Mouse (Mus musculus): ENCODE measurements around the gene Capza2. TPM values are rescaled to one million over a fixed set of nuclear protein-coding genes. Genes with fewer than 3 reads are reported as not detected.

Capza2 gene
- polyA plus RNA-seq, 1 experiment = 163 TPM

DNA sequence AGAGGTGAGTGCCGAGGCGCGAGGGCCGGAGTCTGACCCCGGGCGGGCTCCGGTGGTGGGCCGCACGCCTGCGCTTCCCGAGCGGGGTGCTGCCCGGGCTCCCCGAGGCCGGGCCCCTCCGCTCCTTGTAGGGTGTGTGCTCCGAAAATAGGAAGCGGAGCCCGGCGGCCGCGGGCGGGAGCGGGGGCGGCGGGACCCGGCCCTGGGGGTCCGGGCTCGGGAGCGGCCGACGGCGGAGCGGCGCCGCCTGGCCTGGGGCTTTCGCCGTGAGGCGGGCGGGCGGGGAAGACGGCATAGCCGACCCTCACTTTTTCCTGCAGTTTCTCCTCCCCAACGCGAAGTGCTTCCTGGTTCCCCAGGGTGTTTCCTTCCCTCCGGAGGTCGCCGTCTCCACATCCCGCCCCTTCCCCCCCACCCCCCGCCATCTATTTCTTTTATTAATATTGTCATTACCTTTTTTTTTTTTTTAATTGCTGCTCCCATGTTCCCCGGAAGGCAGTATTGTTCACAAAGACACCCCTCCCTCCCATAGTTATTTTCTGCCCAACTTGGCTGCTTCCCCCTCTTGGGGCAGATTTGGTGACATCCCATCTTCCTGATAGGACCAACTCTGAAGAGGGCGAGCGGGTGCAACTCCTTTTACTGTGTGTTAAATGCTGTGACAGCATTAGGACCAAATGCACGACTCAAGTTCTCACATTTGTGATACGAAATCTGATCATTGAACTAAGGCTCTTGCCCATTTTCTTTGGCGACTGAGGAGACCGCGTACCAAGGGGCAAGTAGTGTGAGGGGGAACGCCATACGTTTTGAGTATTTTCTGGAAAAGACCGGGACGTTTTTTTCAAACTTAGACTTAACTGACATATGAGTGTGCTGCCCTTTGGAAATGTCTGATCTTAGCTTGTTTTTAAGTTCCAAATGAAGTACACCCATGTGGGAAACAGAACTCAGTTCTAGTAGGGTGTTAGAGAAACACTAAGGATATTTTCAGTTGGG lies 1.5 kb downstream of the Capza2 start:
- peak overlapping the region; percentile 85 for H3K4me3 ChIP-seq (ENCODE audit: insufficient read depth, low read length)
- TF ChIP-seq CTCF (IDR thresholded peaks at IDR 0.05; ENCODE audit: extremely low read depth, insufficient read depth, low read length) (no peak), POLR2A (IDR thresholded peaks at IDR 0.05; ENCODE audit: extremely low read depth, insufficient read depth, low read length) (no peak; the same call in 1 of the 2 replicates)
- 0 out of 2 replicates have a peak, but pooled peaks cover 1% of the 10 kb centered on the region for H3K4me1 ChIP-seq (ENCODE audit: control insufficient read depth, insufficient read depth, low read length)
- H3K27ac ChIP-seq (ENCODE audit: insufficient read depth, low read length) = 0 out of 2 replicates have a peak overlapping the region, but pooled peaks have one; percentile 14

DNA sequence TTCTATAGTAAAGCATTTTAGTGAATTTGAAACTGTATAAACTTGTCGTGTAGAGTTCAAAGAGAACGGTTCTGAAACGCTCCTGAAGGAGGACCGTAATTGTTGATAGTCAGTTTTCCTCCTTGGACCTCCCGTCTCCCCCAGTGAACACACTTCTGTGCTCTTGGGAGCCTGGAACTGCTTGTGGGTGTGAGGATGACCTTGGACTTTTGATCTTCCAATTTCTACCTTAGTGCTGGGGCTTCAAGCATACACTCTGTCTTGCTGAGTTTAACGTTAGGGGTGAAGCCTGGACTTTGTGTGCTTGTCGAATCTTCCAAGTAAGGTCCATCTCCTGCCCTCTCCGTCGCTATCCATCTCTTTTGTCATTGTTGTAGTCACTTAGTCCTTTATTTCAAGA lies 4.0 kb downstream of the Capza2 start:
- H3K4me1 ChIP-seq (ENCODE audit: control insufficient read depth, insufficient read depth, low read length) = 0 out of 2 replicates have a peak, but pooled peaks cover 1% of the 10 kb centered on the region
- no peak overlapping the region for H3K27ac ChIP-seq (ENCODE audit: insufficient read depth, low read length)
- H3K4me3 ChIP-seq (ENCODE audit: insufficient read depth, low read length) = no peak overlapping the region
- no peak for TF ChIP-seq CTCF (IDR thresholded peaks at IDR 0.05; ENCODE audit: extremely low read depth, insufficient read depth, low read length)
- no peak for TF ChIP-seq POLR2A (IDR thresholded peaks at IDR 0.05; ENCODE audit: extremely low read depth, insufficient read depth, low read length)

DNA sequence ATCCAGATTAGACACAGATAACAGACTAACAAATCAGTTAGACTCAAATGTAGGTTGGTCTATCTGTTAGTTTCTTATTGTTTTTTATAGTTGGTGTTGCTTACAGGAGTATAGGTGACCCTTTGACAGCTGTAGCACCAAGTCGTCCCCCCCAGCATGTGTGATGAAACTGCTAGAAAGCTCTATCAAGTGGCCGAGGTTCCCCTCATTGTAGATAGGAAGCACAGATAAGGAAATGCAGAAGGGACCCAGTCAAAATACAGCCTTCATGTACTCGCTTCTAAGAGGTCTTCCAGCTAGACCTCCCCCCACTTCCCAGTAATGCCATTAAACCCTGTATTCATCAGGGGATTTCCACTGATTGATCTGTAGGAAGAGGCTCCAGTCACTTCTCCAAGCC lies 6.7 kb downstream of the Capza2 start:
- no peak for TF ChIP-seq CTCF (IDR thresholded peaks at IDR 0.05; ENCODE audit: extremely low read depth, insufficient read depth, low read length)
- no peak for TF ChIP-seq POLR2A (IDR thresholded peaks at IDR 0.05; ENCODE audit: extremely low read depth, insufficient read depth, low read length)
- Histone ChIP-seq H3K4me3 (ENCODE audit: insufficient read depth, low read length) (no peak overlapping the region), H3K4me1 (ENCODE audit: control insufficient read depth, insufficient read depth, low read length) (peaks cover 9% of the 10 kb centered on the region), H3K27ac (ENCODE audit: insufficient read depth, low read length) (no peak overlapping the region)

DNA sequence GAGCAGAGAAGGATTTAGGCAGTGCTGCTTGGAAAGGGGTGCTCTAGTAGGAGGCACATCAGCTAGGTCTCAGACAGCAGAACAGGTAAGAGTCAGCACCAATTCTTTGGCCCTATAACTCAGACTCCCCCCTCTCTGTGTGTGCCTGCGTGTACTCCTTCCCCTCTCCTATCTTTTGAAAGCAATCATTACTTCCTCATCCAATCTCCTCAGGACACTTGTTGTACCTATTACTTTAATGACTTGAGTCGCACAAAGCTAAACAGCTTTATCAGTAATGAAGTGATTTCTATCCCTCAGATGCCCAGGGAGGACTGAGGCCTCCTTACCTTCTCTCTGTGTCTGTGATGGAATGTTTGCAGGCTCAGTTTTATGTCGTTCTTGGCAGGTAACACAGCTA lies 10.1 kb downstream of the Capza2 start:
- no peak overlapping the region for H3K4me3 ChIP-seq (ENCODE audit: insufficient read depth, low read length)
- TF ChIP-seq POLR2A (IDR thresholded peaks at IDR 0.05; ENCODE audit: extremely low read depth, insufficient read depth, low read length) (no peak), CTCF (IDR thresholded peaks at IDR 0.05; ENCODE audit: extremely low read depth, insufficient read depth, low read length) (no peak)
- H3K27ac ChIP-seq (ENCODE audit: insufficient read depth, low read length) = no peak overlapping the region
- peaks cover 8% of the 10 kb centered on the region for H3K4me1 ChIP-seq (ENCODE audit: control insufficient read depth, insufficient read depth, low read length)

DNA sequence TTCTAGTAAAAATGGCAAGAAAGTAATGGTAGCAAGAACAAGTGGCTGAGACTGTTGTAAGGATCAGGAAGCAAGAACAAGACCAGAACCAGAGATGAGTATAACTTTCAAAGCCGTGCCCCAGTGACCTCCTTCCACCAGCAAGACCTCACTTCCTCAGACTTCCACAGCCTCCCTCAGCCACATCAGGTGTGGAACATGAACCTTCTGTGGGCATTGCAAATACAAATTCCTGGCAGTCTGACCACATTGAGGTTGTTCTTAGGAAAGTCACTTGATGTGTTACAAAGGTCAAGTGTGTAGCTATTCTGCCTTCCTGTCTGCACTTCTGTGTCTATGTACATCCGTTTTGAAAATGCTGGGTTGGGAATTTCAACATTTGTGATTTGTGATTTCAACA lies 16.1 kb downstream of the Capza2 start:
- H3K4me3 ChIP-seq (ENCODE audit: insufficient read depth, low read length) = no peak overlapping the region
- H3K4me1 ChIP-seq (ENCODE audit: control insufficient read depth, insufficient read depth, low read length) = no peaks in the 10 kb centered on the region
- TF ChIP-seq POLR2A (IDR thresholded peaks at IDR 0.05; ENCODE audit: extremely low read depth, insufficient read depth, low read length) (no peak), CTCF (IDR thresholded peaks at IDR 0.05; ENCODE audit: extremely low read depth, insufficient read depth, low read length) (no peak)
- no peak overlapping the region for H3K27ac ChIP-seq (ENCODE audit: insufficient read depth, low read length)

DNA sequence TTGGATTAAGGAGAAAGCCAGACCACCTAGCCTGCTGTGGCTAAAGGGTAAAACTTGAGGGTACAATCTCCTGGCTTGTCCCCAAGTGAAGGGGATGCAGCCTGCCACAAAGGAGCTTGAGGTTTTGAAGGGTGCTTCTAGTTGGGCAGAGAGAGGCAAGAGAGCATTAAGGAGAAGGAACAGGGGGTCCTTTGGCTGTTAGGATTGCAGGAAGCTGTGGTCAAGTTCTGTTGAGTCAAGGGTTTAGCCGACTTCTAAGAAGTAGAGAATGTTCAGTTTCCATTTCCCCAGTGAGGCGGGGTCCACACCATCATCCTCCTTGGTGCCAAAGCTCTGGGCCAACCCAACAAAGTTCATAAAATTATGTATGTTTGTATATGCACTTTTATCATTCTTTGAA lies 19.0 kb downstream of the Capza2 start:
- TF ChIP-seq POLR2A (IDR thresholded peaks at IDR 0.05; ENCODE audit: extremely low read depth, insufficient read depth, low read length) (no peak), CTCF (IDR thresholded peaks at IDR 0.05; ENCODE audit: extremely low read depth, insufficient read depth, low read length) (no peak)
- Histone ChIP-seq H3K4me3 (ENCODE audit: insufficient read depth, low read length) (no peak overlapping the region), H3K4me1 (ENCODE audit: control insufficient read depth, insufficient read depth, low read length) (no peaks in the 10 kb centered on the region), H3K27ac (ENCODE audit: insufficient read depth, low read length) (no peak overlapping the region)

DNA sequence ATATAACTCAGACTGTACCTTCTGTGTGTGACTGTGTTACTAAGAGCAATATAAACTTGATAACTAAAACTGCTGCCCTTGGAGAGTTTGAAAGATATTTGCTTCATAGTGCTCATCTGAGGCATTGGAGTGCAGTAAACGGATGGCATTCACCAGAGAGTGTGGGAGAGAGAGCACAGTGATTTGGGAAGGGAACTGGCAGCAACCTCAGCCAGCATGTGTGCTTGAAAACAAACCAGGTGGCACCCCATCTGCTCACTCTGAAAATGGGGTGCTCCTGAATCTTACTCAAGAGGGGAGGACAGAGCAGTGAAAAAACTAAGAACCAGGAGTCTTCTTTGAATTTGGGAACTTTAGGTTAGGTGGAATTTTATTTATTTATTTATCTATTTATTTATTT lies 21.3 kb downstream of the Capza2 start:
- no peaks in the 10 kb centered on the region for H3K4me1 ChIP-seq (ENCODE audit: control insufficient read depth, insufficient read depth, low read length)
- H3K4me3 ChIP-seq (ENCODE audit: insufficient read depth, low read length) = no peak overlapping the region
- no peak for TF ChIP-seq POLR2A (IDR thresholded peaks at IDR 0.05; ENCODE audit: extremely low read depth, insufficient read depth, low read length)
- H3K27ac ChIP-seq (ENCODE audit: insufficient read depth, low read length) = no peak overlapping the region

DNA sequence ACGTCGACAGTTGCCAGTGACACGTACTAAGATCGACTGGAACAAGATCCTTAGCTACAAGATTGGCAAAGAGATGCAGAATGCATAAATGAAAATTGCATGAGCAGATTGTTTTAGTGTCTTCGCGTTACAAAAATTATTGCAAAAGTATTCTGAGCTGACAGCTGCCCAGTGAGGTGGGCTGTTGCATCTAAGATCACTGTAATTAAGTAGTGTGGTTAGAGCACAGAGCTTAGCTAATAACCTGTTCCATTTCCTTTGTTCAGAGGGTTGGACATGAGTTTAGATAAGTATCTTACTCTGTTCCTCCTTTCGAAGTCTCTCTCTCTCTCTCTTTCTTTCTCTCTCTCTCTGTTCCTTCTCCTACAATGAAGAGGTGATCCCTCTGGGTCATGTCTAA lies 29.3 kb downstream of the Capza2 start:
- Histone ChIP-seq H3K27ac (ENCODE audit: insufficient read depth, low read length) (no peak overlapping the region), H3K4me3 (ENCODE audit: insufficient read depth, low read length) (no peak overlapping the region), H3K4me1 (ENCODE audit: control insufficient read depth, insufficient read depth, low read length) (no peaks in the 10 kb centered on the region; the same call in 1 of the 2 replicates)
- TF ChIP-seq CTCF (IDR thresholded peaks at IDR 0.05; ENCODE audit: extremely low read depth, insufficient read depth, low read length) = no peak
- no peak for TF ChIP-seq POLR2A (IDR thresholded peaks at IDR 0.05; ENCODE audit: extremely low read depth, insufficient read depth, low read length)

DNA sequence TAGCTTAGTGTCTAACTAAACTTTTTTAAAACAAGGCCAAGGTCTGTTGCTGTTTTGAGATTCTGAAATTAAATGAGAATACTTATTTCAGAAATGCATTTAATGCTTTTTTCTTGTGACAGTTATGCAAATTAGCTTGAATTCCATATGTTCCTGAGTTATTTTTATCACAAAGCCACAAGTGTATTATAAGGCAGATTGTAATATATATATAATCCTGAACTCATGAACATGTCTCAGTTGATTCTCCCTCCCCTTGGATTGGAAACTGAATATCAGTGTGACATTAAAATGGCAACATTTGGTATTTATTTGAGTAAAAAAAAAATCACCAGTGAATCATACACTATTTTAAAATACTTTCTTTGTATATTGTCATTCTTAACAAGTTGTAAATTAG lies 30.0 kb downstream of the Capza2 start:
- H3K4me1 ChIP-seq (ENCODE audit: control insufficient read depth, insufficient read depth, low read length) = no peaks in the 10 kb centered on the region; the same call in 1 of the 2 replicates
- TF ChIP-seq CTCF (IDR thresholded peaks at IDR 0.05; ENCODE audit: extremely low read depth, insufficient read depth, low read length) (no peak), POLR2A (IDR thresholded peaks at IDR 0.05; ENCODE audit: extremely low read depth, insufficient read depth, low read length) (no peak)
- H3K27ac ChIP-seq (ENCODE audit: insufficient read depth, low read length) = no peak overlapping the region
- H3K4me3 ChIP-seq (ENCODE audit: insufficient read depth, low read length) = no peak overlapping the region

DNA sequence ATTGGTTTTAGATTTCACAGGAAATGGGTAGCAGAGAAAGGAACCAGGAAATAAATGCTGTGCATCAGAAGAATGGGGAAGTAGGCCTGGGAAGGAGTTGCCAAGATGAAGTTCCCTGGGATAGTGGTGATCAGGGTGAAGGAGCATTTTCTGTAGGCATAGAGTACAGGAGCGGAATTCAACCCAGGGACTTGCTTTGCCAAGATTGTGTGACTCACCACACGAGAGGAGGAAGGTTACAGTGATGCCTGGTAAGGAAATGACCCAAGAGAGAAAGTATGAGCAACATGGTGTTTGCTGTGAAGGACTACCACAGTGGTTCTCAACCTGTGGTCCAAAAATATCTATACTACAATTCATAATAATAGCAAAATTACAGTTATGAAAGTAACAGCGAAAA lies 31.8 kb downstream of the Capza2 start:
- no peak overlapping the region for H3K27ac ChIP-seq (ENCODE audit: insufficient read depth, low read length)
- TF ChIP-seq CTCF (IDR thresholded peaks at IDR 0.05; ENCODE audit: extremely low read depth, insufficient read depth, low read length) = no peak
- H3K4me1 ChIP-seq (ENCODE audit: control insufficient read depth, insufficient read depth, low read length) = no peaks in the 10 kb centered on the region; the same call in 1 of the 2 replicates
- no peak overlapping the region for H3K4me3 ChIP-seq (ENCODE audit: insufficient read depth, low read length)

All from cortical plate, adult 2 months (tissue).